Mouse (Mus musculus) layer of hippocampus, adult 2 months (tissue): ENCODE measurements around the gene Dimt1. TPM values are rescaled to one million over a fixed set of nuclear protein-coding genes. Genes with fewer than 3 reads are reported as not detected.
"Not testable (repeated sequence)": the region's sequence is repeated elsewhere in the genome, so short reads cannot be mapped to it uniquely, and the experiment has no call there.

Experiments used
- DNase-seq, 2 experiments: peaks; one replicate each; pipeline ENCODE4 v3.0.0; 2022; ENCODE audit warnings: low spot score in 2 of 2
- H3K27ac ChIP-seq: fragments of 200-600 bp; 2 replicates; pipeline ENCODE4 v1.8.1; 2022
- H3K4me3 ChIP-seq: fragments of 200-600 bp; 2 replicates; pipeline ENCODE4 v1.8.1; 2022; ENCODE audit warnings: mild to moderate bottlenecking
- CTCF ChIP-seq: fragments of 200-600 bp; conservative IDR thresholded peaks from 2 replicates; pipeline ENCODE4 v1.8.1; 2022; ENCODE audit warnings: antibody characterized with exemption, mild to moderate bottlenecking, moderate library complexity
- total RNA-seq, 2 experiments: library from RNA; stranded (reverse); gene quantifications; 2 replicates each; pipeline ENCODE4 v1.2.3; 2021

Gene Dimt1
- total RNA-seq, 2 experiments from 2014 or later: 22.9 to 23.4 TPM

DNA sequence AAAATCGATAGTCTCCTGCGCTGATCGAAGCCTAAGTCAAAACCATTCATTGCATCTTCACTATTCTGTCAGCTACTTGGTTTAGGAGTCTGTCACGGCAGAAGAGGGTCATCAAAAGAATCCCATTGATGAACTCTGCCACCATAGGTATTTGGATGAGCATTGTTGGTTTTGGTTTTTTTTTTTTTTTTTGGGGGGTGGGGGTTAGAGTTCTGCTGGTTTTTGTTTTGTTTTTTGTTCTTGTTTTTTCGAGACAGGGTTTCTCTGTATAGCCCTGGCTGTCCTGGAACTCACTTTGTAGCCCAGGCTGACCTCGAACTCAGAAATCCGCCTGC is 9.8 kb upstream of the Dimt1 start:
- TF ChIP-seq CTCF: no peak
- DNase-seq: no peak
- Histone ChIP-seq H3K27ac (peak overlapping the region; percentile 79), H3K4me3 (peak overlapping the region; percentile 92)

DNA sequence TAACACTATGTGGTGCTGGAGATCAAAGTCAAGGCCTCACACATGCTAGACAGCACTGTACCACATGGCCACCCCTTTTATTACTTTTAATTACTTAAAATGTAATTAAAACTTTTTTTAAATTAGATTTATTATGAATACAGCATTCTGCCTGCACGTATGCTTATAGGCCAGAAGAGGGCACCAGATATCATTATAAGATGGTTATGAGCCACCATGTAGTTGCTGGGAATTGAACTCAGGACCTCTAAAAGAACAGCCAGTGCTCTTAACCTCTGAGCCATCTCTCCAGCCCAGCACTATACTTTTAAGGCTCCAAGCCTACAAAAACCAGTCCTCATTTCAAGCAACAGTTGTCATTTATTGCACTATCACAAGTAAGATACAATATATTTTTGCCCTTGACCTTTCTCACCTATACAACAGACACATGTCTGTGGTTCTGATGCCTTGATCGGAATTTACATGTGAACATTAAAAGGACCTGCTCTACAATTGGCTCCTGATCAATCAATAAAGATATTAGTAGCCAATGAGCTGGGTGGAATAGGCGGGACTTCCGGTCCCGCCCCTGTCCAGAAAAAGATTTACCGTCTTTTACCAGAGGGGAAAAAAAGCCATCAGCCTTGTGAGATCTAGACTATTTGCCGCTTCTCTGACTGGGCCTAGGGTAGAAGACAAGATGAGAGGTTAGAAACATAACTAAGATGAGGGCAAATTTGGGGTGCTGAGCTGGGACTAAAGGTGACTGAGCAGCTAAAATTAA is 5.5 kb upstream of the Dimt1 start:
- Histone ChIP-seq H3K27ac (no peak overlapping the region), H3K4me3 (no peak overlapping the region)
- TF ChIP-seq CTCF: peak; percentile 57
- no peak for DNase-seq

DNA sequence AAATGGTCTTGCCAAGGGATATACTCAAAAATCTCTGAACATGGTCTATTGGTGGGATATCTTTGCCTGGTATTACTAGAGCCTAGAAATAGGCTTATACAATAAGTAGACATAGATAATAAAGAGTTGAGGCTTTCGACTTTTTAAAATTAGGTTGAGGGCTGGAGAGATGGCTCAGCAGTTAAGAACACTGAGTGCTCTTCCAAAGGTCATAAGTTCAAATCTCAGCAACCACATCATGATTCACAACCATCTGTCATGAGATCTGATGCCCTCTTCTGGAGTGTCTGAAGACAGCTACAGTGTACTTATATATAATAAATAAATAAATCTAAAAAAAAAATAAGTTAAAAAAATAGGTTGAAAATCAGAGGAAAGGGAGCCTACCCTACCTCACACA is 4.2 kb upstream of the Dimt1 start:
- Histone ChIP-seq H3K4me3 (no peak overlapping the region), H3K27ac (no peak overlapping the region)
- DNase-seq: no peak
- TF ChIP-seq CTCF: no peak

DNA sequence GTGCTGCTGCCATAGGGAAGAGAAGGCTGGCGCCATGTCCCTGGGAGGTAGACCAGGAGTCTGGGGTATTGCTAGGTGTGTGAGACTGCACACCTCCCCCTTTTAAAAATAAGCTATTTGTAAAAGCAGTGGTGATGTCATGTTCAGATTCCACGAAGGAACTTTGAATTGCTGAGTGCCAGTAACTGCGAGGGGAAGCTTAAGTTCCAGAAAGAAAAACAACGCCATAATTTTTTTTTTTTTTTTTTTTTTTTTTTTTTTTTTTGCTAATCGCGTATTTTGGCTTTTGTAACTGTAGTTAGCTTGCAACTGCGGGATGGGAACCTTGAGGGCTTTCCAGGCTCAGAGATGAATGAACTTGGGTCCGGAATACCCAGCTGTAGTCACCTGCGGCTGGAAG is 1.4 kb upstream of the Dimt1 start:
- Histone ChIP-seq H3K4me3 (no peak overlapping the region), H3K27ac (no peak overlapping the region)
- no peak for TF ChIP-seq CTCF
- DNase-seq: no peak

DNA sequence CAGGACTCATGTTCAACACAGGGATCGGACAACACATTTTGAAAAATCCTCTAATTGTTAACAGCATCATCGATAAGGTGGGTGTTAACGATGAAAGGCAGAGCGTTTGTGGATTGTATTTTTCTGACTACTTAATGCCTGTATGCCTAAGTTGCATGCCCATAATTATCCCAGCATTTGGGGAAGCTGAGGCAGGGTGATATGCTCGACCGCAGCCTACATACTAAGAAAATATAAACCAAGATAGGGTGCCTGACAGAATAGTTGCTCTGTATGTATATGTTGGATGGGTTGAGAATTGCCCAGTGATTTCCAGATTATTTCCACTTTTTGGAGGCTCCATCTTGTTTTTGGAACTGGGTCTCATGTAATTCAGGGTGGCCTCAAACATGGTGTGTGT is 656 bp downstream of the Dimt1 start:
- DNase-seq: no peak
- Histone ChIP-seq H3K4me3 (peak overlapping the region; percentile 99), H3K27ac (peak overlapping the region; percentile 82)
- no peak for TF ChIP-seq CTCF

DNA sequence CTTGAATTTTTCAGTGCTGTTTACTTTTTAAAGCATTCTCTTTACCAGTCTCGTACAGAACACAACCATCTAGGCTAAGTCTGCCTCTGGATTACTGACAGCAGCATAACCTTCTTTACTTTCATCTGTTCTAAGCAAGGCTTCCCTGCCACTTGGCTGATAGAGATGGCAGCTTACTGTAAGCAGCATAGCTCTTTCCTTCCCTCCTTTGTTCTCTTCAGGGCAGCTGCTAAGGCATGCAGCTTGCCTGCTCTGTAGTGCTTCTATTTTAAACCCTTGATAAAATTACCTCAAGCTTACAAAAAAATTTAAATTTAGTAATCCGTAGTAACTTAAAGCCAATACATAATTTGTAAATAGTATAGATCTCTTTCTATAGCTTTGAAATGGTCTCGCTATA is 8.0 kb downstream of the Dimt1 start:
- Histone ChIP-seq H3K27ac (no peak overlapping the region), H3K4me3 (no peak overlapping the region)
- no peak for TF ChIP-seq CTCF
- DNase-seq: no peak

DNA sequence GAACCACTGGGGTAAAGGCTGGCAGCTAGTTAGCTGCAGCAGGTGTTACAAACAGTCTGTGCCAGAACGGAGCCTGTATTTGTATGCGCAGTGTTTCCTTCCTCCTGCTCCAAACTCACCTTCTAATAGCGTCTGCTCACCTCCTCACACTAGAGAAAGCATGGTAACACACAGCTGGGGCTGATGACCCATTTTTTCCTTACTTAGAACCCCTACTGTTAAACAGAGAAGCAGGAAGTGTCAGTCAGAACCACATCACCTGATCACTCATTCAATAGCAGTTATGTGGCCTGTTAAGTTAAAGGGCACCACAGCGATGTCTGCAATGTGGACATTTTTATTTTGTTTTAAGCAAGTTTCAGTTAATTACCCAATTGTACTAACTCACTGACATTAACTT is 10.6 kb downstream of the Dimt1 start:
- Histone ChIP-seq H3K27ac (no peak overlapping the region), H3K4me3 (no peak overlapping the region)
- DNase-seq: no peak
- no peak for TF ChIP-seq CTCF

DNA sequence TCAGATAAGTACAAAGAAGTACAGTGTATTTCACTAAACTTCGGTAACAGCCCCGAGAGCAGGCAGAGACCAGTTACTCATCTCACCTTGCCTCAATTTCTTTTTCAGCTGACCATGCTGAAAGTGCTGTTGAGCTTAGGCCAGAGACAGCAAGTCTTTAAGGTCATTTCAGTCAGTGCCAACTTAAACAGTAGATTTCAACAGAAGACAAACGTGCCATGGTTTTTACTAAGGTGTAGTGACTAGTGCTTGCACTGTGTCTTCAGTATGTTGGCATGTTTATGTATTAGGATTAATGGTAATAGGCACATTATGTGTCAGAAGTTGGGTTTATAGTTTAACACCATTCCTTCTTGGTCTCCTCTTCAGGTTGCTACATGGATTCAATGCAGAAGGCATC is 11.4 kb downstream of the Dimt1 start:
- no peak for TF ChIP-seq CTCF

DNA sequence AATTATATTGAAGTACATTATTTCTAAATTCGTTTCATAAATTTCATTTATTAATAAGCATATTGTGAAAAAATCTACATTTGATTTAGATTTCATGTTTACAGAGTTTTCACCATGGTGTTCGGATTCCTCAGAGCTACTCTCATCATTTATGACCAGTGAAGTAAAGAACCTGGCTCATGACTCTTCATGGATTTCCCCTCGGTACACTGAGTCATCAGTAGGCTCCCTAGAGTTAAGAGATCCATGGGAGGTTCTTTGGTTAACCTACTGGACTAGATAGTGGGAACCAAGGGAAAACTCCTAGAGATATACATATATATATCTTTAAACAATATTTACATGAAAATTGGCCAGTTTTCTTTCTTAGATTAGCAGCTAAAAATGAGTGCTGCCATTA is 13.6 kb downstream of the Dimt1 start:
- TF ChIP-seq CTCF: no peak
- no peak for DNase-seq
- Histone ChIP-seq H3K27ac (no peak overlapping the region), H3K4me3 (no peak overlapping the region)

More for the DNA sequence above, 11.4 kb downstream of the Dimt1 start:
- no peak overlapping the region for H3K4me3 ChIP-seq
- no peak for DNase-seq
- no peak overlapping the region for H3K27ac ChIP-seq

DNA sequence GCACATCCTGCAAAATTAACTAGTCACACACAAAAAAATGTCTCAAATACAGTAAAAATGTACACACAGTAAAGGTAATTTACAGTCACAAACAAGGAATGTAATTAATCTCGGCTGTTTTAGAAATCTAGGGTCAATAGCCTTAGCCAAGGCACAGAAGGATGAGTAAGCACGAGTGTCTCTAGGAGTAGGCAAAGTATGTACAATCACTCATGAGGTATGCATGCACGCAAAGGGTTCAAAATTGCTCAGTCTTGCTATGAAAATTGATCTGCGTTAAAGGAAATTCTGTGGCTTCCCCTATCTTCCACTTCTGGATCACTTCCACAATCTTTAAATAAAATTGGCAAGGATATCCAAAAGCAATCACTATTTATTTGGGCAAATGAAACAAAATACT is 14.6 kb downstream of the Dimt1 start:
- TF ChIP-seq CTCF: no peak
- no peak for DNase-seq
- Histone ChIP-seq H3K4me3 (no peak overlapping the region), H3K27ac (no peak overlapping the region)

DNA sequence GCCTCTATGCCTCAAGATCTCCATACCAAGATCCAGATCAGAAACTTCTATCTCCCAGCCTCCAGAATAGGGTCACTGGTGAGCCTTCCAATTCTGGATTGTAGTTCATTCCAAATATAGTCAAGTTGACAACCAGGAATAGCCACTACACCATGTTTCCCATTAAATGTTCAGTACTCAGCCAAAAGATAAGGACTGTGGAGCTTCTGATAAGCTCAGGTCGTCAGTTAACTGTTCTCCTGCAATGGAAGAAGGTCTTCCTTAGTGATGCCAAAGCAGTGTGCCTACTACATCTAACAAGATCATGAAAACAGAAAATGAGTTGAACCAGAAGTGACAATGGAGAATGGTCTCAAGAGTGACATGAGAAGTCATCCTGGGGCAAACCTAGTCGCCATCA is 50.0 kb downstream of the Dimt1 start:
- Histone ChIP-seq H3K4me3 (no peak overlapping the region), H3K27ac (no peak overlapping the region)
- DNase-seq: no peak
- TF ChIP-seq CTCF: no peak

DNA sequence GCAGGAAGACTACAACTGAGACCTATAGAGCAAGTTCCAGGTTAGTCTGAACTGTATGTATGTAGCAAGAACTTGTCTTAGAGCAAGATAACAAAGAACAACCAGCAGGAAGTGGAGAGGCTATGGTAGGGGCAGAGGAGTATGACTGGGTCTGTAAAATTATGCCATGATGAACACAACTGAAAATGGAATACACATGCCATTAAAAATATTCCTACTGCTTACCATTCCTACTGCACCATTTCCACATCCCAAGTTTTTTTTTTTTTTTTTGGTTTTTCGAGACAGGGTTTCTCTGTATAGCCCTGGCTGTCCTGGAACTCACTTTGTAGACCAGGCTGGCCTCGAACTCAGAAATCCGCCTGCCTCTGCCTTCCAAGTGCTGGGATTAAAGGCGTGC is 50.6 kb downstream of the Dimt1 start:
- not testable (repeated sequence) for H3K27ac ChIP-seq, H3K4me3 ChIP-seq, DNase-seq

DNA sequence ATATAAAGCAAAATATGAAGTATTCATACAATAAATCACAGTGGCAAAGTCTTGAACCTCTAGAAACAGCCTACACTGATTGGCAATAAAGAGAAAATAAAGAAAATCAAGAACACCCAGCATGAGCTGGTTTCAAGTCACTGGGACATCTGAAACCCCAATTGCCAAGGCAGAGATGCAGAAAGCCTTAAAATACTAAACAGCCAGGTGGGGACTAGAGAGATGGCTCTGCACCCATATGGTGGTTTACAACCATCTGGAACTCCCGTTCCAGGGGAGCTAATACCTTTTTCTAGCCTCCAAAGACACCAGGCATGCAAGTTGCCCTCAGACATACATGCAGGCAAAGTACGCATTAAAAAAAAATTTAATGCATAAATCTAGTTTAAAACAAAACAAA is 51.1 kb downstream of the Dimt1 start:
- Histone ChIP-seq H3K27ac (no peak overlapping the region; the same call in 1 of the 2 replicates), H3K4me3 (no peak overlapping the region)
- TF ChIP-seq CTCF: no peak
- DNase-seq: no peak

DNA sequence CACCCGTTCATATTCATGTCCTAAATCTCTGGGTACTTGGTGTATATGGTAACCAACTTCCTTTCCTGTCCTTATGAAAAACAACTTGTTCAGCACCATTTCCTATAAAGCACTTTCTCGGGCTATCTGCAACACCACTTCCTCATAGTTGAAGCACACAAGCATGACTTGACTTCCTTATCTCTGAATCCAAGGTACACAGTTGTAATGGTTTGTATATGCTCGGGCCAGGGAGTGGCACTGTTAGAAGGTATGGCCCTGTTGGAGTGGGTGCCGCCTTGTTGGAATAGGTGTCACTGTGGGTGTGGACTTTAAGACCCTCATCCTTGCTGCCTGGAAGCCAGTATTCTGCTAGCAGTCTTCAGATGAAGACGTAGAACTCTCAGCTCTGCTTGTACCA is 51.7 kb downstream of the Dimt1 start:
- Histone ChIP-seq H3K27ac (no peak overlapping the region), H3K4me3 (no peak overlapping the region)
- TF ChIP-seq CTCF: no peak
- DNase-seq: no peak

DNA sequence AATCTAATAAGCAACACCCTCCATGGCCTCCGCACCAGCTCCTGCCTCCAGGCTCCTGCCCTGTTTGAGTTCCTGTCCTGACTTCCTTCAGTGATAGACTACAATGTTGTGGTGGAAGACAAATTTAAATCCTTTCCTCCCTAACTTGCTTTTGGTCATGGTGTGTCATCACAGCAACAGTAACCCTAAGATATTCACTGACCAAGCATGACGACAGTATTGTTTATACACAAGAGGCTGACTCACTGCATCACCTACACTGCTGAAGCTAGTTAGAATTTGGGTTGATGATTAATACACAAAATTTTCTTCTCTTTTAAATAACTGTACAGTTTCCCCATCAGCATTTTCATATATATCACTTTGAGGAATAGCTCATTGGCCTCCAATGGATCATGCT is 56.3 kb downstream of the Dimt1 start:
- Histone ChIP-seq H3K4me3 (no peak overlapping the region), H3K27ac (no peak overlapping the region)
- no peak for DNase-seq
- TF ChIP-seq CTCF: no peak
